Mouse (Mus musculus): Measurements from ENCODE around the gene Adamts13.

The Adamts13 gene

DNA sequence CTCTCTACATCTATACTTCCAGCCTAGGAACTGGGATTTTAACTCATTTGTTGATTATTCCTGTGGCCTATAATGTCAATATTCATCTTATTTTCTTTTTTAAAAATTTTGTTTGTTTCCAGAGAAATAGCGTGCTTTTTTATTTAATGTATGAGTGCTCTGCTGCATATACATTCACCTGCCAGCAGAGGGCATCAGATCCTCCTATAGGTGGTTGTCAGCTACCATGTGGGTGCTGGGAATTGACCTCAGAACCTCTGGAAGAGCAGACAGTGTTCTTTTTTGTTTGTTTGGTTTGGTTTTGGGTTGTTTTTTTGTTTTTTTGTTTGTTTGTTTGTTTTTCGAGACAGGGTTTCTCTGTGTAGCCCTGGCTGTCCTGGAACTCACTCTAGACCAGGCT is 6.0 kb upstream of the Adamts13 start:
- DNase-seq (ENCODE audit: low read depth, low spot score), result no peak

DNA sequence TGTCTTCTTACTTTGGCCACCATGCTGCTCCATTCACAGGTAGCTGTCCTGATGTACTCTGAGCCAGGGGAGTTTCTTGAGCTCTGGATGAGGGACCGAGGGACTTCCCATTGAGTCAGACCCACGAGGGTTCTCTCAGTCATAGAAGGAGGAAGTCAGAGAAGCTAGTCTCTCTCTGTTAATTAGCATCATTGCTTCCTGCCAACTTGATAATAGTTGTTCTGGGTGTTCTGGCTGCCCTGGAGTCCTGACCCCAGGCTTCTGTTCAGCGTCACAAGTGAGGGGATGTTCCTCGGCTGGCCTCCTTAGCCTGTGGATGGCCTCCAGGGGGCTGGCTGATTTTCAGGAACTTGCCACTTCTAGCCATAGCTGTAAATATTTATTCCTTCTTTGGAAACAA is 744 bp downstream of the Adamts13 start:
- DNase-seq (ENCODE audit: low read depth, low spot score), result no peak

DNA sequence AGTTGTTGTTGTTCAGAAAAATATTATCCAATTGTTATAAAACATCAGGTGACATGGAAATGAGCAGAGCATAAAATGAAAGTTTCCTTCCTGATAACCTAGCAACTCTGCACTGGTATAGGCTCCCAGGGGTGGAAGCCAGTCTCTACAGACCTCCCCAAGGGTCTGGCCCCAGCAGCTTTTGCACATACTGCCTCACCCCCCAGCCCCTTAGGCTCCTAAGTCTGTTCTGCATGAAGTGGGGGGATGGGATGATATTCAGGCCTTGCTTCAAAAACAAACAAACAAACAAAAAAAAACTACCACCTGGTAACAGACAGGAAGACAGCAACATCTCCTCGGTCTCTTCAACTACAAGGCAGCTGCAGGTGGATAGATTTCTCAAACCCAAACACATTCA is 7.1 kb downstream of the Adamts13 start:
- DNase-seq (ENCODE audit: low read depth, low spot score), result no peak

GRCm38 (mm10) chr2:26984179-26984578 is 11.0 kb downstream of the Adamts13 start:
- DNase-seq (ENCODE audit: low read depth, low spot score), result no peak

DNA sequence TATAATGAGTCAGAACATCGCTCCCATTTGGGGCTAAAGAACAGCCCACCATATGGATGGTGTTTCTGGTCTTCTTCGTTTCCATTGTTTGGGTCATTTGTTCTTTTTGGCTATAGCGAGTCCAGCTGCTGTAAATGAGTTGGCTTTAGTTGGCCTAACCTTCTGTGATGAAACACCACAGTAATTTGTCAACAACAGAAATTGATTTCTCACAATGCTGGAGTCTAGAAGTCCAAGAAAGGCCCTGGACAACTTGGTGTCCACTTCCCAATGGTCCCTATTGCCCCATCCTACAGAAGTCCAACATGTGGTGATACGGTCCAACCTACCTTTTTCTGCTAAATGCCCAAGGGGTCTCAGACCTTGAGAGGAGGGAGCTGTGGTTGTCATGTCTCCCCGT is 11.4 kb downstream of the Adamts13 start:
- DNase-seq (ENCODE audit: low read depth, low spot score), result no peak

DNA sequence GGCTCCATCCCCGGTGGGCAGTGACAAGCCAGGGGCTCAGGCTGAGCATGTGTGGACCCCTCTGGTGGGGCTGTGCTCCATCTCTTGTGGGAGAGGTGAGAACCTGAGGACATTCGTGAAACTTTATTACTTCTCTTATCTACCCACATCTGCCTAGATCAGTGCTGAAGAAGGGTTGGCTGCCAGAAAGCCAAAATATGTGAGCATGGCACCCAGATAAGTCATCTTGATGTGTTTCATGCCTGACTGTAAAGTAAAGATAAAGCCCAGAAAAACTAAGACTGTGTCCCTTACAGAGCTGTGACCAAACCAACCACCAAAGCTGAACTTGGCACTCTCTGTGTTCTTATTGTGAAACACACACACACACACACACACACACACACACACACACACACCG is 20.7 kb downstream of the Adamts13 start:
- no peak for DNase-seq (ENCODE audit: low read depth, low spot score)

DNA sequence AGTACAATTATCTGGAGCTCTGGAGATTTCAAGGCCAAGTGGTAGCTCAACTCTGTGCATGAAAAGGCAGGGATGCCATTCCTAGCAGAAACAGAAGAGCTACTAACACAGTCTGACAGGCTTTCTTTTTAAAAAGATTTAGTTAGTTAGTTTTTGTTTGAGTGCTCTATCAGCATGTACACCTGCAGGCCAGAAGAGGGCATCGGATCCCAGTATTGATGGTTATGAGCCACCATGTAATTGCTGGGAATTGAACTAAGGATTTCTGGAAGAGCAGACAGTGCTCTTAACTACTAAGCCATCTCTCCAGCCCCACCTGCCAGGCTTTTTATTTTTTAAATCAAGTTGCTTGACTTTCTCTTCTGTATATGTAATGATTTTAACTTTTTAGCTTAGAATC is 24.3 kb downstream of the Adamts13 start:
- DNase-seq (ENCODE audit: low read depth, low spot score), result no peak

- no peak for DNase-seq (ENCODE audit: low read depth, low spot score)
Measured at GRCm38 (mm10) chr2:26997993-26998392, 24.8 kb downstream of the Adamts13 start.

GRCm38 (mm10) chr2:27006255-27006654 is 33.0 kb downstream of the Adamts13 start:
- peak; percentile 79 for DNase-seq (ENCODE audit: low read depth, low spot score)

GRCm38 (mm10) chr2:27007701-27008100 is 34.5 kb downstream of the Adamts13 start:
- DNase-seq (ENCODE audit: low read depth, low spot score), result no peak

DNA sequence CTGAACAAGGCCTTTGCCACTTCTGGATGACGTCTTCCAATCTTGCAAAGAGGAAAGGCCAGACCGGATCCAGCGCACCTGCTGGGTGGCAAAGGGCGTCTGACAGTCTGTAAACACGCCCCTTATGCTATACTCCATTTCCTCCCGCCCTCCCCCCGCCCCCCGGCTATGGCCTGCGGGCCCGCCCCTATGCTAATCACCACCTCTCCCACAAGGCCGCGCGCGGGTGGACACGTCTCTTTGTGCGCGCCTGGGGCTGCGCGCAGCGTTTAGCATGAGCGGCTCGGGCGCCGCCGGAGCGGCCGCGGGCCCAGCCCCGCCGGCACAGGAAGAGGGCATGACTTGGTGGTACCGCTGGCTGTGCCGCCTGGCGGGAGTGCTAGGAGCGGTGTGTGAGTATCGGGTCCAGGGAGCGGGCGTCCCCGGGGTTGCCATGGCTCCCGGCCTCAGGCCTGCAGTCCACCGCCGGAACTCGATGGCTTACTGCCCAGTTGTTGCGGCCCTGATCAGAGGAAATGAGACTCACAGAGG is 36.6 kb downstream of the Adamts13 start, which contains the start of gene Cacfd1:
Gene Cacfd1 (plus strand): TSS at position 213 of the 531 bp plus-strand sequence.
- DNase-seq (ENCODE audit: low read depth, low spot score), result peak; percentile 75

DNA sequence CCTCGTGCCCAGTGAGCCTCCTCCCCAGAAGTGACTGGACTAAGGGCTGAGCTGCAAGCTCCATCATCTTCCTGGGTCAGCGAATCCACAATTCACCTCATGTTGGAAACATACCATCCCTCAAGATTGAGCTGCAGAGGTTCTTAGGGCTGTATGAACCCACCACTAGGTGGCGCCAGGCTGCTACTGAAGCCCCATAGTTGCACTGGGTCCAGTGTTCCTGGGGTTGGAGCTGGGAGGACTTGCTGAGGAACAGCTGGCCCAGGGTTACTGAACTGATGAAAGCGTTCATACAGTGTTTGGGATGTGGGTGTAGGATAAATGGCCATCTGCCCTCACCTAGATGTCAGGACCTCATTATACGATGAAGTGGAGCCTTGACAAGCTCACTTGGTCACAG is 44.6 kb downstream of the Adamts13 start:
- DNase-seq (ENCODE audit: low read depth, low spot score), result peak; percentile 53

DNA sequence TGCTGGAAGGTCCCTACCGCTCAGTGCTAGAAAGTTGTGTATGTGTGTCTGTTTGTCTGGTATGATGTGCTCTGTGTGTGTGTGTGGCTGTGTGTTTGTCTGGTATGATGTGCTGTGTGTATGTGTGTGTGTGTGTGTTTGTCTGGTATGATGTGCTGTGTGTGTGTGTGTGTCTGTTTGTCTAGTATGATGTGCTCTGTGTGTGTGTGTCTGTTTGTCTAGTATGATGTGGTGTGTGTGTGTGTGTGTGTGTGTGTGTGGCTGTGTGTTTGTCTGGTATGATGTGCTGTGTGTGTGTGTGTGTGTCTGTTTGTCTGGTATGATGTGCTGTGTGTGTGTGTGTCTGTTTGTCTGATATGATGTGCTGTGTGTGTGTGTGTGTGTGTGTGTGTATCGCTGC is 46.3 kb downstream of the Adamts13 start:
- DNase-seq (ENCODE audit: low read depth, low spot score), result no peak

- DNase-seq (ENCODE audit: low read depth, low spot score), result no peak
Measured at GRCm38 (mm10) chr2:27021103-27021502, 47.9 kb downstream of the Adamts13 start.

GRCm38 (mm10) chr2:27022612-27023011 is 49.4 kb downstream of the Adamts13 start:
- no peak for DNase-seq (ENCODE audit: low read depth, low spot score)

DNA sequence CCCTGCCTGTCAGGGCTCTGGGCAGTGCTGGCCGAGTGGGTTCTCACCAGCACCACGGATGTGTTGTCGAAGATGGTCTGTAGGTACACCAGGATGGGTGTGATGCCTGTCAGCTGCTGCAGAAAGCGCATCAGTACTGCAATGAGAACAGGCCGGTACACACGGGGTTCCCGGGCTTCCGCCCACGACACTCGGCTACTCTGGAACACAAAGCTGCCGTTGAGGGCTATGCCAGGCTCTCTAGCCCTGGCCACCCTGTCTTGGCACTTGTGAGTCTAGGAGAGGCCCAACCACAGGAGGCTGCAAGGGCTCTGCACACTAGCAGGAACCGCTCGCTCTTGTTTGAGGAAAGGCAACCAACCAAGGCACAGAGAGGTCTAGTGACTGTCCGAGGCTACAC is 50.9 kb downstream of the Adamts13 start:
- DNase-seq (ENCODE audit: low read depth, low spot score), result no peak

DNA sequence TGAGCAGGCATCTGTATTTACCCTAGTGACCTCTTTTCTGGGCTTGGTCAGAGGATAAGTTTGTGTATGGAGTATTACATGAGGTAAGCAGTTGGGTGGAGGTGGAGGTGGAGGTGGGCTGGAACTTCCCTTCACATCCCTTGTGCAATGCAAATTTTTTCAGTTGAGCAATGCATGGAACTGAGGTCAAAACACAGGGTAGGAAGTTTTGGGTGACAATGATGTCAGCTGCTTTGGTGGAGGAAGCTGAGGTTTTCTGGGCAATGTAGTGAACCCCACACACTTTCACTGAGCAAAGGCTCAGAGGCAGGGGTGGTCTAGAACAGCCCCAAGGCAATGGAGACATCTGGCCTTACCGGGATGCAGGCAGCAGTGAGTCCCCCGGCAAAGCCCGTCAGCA is 52.3 kb downstream of the Adamts13 start:
- no peak for DNase-seq (ENCODE audit: low read depth, low spot score)

DNA sequence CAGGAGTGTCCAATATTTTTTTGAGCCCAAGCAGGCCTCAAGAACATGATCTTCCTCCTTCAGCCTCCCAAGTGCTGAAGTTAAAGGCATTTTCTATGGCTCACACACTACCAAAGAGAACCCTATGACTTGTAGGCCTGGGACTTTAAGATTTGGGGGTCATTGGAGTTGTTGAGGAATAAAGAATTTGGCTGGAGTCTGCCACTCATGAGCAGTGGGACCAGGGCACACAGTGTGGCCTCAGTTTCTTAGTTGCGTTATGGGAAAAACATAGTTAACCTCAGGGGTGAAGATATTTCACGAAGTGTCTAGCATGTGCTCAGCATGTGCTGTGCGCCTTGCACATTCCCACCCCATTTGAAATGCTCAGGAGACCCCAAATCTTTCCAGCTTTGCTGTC is 53.1 kb downstream of the Adamts13 start:
- no peak for DNase-seq (ENCODE audit: low read depth, low spot score)

GRCm38 (mm10) chr2:27026857-27027617 is 53.8 kb downstream of the Adamts13 start:
- no peak for DNase-seq (ENCODE audit: low read depth, low spot score)

- peak; percentile 90 for DNase-seq (ENCODE audit: low read depth, low spot score)
Measured at GRCm38 (mm10) chr2:27027618-27028436, 54.6 kb downstream of the Adamts13 start, which contains the start of gene Slc2a6. Gene Slc2a6 (minus strand): TSS chr2:27027998.

GRCm38 (mm10) chr2:27028437-27029015 is 55.3 kb downstream of the Adamts13 start:
- DNase-seq (ENCODE audit: low read depth, low spot score), result no peak

DNA sequence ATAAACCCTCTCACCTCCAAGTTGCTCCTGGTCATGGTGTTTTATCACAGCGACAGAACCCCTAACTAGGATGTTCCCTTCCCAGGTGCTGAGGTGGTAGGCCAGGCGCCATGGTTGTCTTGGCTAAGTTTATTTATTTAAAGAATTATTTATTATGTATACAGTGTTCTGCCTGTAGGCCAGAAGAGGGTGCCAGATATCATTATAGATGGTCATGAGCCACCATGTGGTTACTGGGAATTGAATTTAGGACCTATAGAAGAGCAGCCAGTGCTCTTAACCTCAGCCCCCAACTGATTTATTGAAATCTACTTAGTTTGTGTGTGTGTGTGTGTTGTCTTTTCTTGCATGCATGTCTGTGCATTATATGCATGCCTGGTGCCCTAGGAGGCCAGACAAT is 59.1 kb downstream of the Adamts13 start:
- no peak for DNase-seq (ENCODE audit: low read depth, low spot score)
